Mouse (Mus musculus) thymus, postnatal 14 days (tissue): ENCODE results near the gene Bloc1s6.
A peak's percentile ranks its signal among the peaks of the same experiment; 100 is the strongest.

Source experiments
- DNase-seq: peaks from one replicate; pipeline ENCODE4 v3.0.0; 2021

The Bloc1s6 gene

DNA sequence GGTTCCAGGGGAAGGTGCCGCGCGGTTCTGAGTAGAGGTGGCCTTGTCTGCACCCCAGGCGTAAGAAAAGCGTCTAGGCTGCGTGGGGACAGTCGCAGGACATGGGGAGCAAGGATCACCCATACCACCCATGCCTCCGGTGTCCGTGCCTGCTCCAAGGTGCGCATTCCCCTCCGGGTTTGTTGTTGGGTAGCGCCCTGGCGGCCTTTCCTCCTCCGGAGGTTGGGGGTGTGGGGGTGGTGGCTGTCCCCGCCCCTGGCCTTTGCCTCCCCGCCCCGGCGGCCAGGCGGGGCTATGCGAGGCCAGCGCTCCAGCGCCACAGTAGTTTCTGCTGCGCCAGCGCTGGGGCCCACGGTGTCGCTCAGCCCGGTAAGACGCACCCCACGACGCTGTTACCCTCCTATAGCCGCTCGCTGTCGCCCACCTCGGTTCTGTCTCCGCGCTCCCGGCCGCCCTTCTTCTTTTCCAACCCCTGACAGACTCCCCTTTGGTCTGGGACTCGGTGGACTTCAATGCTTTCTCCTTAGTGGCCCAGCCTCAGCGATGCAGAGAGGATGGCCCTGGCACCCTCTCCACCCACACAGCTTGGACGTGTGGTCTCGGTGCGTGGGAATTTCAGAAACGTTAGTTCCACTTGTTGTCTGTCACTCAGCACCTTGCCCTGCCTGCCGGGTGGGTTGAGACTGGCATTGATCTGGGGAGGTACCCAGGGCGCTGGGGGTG lies 26.9 kb downstream of the Bloc1s6 start, which contains the start of gene Sqor:
TSS of gene Sqor (plus strand) at position 167 of the 723 bp plus-strand sequence.
- DNase-seq, result peak; percentile 70

DNA sequence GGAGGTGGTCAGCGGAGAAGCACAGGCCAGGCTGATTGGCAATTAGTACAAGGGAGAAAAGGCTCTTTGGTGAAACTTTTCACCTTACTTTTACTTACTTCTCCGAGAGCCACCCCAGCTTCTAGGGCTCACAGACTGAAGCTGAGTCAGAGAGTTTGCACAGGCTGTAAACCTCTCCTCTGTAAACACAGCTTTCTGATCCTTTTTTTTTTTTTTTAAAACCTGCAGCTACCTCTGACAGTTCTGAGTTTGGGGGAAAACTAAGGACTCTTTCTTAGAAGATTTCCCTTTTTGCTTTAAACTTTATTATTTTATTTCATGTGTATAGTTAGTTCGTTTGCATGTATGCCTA lies 27.5 kb downstream of the Bloc1s6 start:
- DNase-seq, result no peak

DNA sequence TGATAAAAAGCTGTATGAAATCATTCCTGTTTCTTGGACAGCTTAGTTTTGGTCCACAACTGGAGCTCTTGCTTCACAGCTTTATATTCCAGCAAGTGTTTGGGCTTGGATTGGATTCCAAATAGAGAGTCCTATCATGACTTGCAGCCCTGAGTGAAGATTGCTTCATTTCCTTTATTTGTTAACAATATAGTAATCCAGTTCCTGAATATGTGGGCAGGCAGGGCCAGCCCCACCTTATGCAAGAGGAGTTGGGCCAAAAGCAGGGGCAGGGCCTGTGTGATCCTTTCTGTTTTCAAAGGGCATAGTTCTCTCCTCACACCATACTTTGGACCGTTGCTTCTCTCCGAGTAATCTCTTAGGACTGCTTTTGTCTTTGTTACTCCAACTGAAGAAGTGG lies 32.7 kb downstream of the Bloc1s6 start:
- DNase-seq, result no peak

DNA sequence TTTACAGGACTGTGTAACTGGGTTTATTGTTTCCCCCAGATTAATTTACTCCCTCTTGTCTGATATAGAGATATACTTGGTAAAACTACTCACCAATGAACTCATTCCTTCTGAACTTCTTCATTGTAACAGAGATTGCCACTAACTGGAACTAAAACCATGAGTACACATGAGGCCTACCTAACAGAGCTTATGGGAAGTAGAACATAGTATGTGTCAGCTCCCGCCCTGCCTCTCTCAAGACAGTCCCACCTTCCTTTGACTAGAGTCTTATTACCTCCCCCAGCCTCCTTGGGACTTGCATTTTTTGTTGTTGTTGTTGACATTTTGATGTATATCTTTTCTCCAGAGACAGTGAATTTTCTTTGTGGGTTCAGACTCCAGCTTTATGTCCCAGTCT lies 34.6 kb downstream of the Bloc1s6 start:
- DNase-seq, result no peak

DNA sequence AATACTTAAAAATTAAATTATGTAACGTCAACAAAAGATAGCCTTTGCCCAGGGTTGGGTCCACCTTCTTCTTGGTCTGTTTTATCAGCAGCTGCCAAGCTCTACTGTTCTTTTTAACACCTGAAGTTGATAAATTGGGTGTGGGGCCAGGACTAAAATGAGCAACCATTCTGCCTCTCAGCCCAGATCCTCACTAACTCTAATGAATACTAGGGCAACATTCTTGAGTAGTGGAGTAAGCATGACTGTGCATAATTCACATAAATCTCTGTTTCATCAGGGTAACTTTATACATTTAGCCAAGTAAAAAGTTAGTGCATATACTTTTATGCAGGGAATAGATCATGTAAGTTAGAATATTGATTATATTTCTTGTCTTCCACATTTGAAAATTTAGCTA lies 37.2 kb downstream of the Bloc1s6 start:
- no peak for DNase-seq

DNA sequence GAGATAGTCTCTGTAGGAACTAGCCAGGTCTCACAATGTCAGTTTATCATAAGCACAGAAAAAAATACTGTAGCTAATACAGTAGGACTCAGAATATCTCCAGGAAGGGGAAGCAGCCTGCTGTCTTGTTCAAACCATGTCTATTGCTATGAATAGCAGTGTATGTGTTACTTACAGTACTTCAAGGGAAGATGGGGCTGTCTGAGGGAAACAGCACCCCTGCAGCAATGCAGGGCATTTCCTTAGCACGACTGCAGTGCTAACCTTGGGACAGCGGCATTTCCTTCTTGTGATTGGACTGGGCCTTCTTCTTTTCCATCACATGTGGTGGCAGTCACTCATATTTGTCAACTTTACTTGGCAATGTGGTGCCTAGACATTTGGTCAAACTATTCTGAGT lies 38.5 kb downstream of the Bloc1s6 start:
- DNase-seq, result no peak

DNA sequence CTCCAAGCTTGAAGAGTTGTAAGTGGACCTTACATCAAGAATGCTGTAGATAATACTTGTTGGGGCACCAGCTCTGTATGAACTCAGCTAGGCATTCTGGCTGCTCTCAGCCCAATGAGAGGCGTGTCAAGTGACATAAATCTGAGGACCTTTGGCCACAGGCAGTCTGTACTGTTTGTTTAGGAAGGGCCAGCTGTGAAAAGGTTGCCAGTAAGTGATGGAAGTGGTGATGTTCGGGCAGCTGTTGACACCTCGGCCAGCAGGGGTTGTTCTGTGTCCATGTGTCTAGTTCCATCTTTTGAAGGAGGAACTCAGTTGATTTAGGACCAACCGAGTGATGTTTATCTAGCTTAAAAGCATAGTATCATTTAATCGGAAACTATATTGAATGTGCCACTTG lies 41.7 kb downstream of the Bloc1s6 start:
- no peak for DNase-seq

DNA sequence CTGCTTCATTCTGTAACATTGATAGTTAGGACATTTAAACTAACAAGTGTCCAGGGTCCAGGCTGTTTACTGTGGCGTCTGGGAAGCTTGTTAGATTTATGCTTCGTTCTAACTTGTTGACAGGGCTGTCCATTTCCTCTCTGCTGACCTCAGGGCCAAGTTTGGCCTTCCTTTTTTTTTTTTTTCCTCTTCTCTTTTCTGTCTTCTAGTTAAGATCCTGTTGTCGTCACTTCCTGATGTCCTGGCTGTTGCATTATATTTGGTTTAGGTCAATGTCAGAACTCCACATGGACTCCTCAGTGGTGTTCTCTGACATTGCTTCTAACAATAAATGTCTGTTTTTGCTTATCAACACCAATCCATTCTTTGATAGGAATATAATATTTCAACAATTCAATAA lies 42.1 kb downstream of the Bloc1s6 start:
- DNase-seq, result no peak

DNA sequence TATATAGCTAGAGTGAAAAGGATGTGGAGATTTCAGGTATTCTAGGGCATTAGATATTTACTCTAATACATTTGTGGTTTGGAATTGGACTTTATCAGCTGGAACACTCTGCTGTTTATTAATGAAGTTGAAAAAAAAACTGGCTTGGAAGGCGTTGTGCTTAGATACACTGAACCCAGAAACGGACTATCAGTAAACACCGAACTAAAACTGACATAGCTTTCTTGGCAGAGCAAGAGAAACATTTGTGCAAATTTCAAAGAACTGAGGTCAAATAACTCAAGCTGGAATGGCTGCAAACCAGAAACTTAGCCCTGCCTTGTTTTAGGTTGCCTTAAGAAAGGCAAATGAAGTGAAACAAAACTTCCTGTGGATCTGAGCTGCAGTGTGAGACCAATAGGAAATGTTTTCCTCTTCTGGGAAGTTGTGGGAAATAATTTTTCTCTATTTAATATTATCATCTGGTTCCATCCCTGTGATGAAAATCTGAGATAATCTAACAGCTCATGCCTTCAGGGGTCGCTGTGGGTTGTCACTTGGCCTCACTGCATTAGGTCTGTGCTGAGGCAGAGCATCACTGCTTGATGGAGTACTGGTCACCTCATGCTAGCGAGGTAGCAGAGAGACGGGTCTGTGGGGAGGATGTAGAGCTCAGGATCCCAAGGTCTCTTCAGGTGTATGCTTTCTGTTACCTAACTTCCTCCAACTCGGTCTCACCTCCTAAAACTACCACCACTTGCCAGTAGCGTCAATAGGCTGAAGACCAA lies 43.5 kb downstream of the Bloc1s6 start:
- DNase-seq, result no peak

DNA sequence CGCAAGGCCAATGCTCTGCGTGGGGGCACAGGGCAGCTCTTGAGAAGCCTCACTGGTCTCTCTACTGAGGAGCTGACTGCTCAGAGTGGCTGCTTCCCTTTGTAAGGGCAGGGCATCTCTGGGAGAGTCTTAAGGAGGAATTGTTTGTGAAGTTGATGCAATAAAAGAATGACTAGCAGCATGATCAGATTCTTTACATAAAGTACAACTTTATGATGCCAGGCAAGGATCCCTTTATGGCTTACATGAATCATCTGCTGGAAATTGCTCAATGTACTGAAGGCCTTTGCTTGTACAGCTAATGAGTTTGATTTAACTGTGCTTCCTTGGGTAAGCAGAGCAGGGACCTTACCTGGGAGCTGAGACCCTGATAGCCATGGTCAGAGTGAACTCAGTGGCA lies 45.4 kb downstream of the Bloc1s6 start:
- DNase-seq, result no peak

DNA sequence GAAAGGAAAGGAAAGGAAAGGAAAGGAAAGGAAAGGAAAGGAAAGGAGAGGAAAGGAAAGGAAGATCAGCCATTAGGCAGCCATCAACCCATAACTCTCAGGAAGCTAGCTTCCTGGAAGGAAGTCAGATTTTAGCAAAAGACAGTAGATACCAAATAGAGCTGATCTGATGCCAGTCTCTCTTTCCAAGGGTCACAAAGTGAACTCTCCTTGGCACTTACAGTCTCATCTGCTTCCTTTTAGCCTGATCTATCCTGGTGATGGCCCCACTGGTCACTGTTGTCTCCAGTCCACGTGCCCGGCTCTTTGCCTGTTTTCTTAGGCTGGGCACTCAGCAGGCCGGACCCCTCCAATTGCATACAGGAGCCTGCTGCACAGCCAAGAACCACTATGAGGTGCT lies 46.4 kb downstream of the Bloc1s6 start:
- no peak for DNase-seq

DNA sequence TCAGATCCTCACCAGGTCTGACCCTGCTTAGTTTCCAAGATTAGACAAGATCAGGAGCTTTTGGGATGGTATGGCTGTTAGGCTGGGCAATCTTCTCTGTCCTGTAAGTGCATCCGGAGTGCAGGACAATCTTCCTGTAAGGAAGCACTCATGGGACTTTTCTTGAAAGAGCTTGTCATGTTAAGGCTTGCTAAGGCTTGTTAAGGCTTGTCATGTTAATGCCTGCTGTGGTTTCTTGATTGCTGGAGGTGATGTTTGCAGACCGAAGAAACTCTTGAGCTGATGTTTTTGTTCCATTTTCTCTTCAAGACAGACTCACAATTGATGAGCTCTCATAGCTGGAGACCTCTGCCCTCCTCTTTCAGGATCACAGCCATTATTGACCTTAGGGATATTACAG lies 47.9 kb downstream of the Bloc1s6 start:
- no peak for DNase-seq

DNA sequence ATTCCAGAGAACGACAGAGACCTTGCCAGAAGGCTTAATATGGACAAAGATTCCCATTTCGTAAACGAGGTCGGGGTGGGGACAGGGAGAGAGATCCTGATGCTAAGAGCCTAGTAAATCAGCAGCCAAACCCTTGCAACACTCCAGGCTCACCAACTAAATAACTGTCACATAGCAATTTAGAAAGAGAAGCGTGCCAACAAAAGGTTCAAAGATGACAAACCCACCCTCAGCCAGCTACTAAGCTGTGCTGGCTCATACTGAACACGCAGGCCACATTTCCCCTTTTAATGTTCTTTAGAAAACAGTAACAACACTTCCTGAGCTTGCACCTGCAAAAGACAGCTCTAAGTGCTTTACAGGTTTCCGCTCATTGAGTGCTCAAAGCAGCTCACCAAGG lies 51.0 kb downstream of the Bloc1s6 start:
- peak; percentile 52 for DNase-seq

DNA sequence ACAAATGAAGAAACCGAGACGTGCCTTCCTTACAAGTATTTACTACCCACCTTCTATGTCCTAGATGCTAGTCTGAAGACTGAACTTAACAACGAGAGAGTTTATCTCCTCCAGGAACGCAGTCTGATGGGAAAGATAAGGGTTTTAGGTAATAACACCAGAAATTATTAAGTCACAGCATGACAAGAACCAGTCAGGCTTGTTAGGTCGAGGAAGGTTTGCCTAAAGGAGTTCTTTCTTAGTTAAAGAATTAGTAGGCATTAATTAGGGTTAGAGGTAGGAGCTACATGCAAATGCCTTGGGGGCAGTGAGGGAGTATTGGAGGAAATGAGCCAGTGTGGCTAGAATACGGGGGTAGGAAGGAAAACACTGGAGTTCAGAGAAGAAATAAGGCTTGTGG lies 51.4 kb downstream of the Bloc1s6 start:
- DNase-seq, result peak; percentile 6
